Mouse (Mus musculus): ENCODE measurements around the gene Rad21l.

GRCm38 (mm10) chr2:151716318-151717055 lies 48.2 kb upstream of the Rad21l start:
- no peak for TF ChIP-seq POLR2A (IDR thresholded peaks at IDR 0.05; ENCODE audit: borderline replicate concordance, insufficient read depth, low read length)
- no peak for TF ChIP-seq CTCF (IDR thresholded peaks at IDR 0.05; ENCODE audit: borderline replicate concordance, insufficient read depth, low read depth, low read length)
